Mouse (Mus musculus) megakaryocyte progenitor cell, adult 5-6 weeks (primary cell): ENCODE results near the gene Trmt10a. TPM values are rescaled to one million over a fixed set of nuclear protein-coding genes. Genes with fewer than 3 reads are reported as not detected.

Experiments used
- ATAC-seq: replicated peaks from 2 replicates; pipeline ENCODE4 v1.8.0; 2016; ENCODE audit warnings: mild to moderate bottlenecking, moderate TSS enrichment, inconsistent platforms; ENCODE audit not compliant: poor library complexity
- total RNA-seq, 2 experiments: library from RNA; stranded (forward) in 1 of 2; stranded (reverse) in 1 of 2; fragments of 157-497, 149-512 nt in 1 of 2; fragments of 200-1000 nt in 1 of 2; gene quantifications; 2 replicates each; pipeline versions ENCODE4 v1.2.3 to v1.2.4; 2015 to 2017

Trmt10a gene
- total RNA-seq (2015) (5.6 and 8.2 TPM in 2 replicates), total RNA-seq (2017) (10.7 and 25.7 TPM in 2 replicates)

GRCm38 (mm10) chr3:138143315-138144059 is at the start of gene Trmt10a:
Trmt10a (plus strand) TSS chr3:138143448.
- ATAC-seq = peak; percentile 80

GRCm38 (mm10) chr3:138095301-138095700 is 47.9 kb upstream of the Trmt10a start:
- ATAC-seq = no peak

GRCm38 (mm10) chr3:138095718-138096117 is 47.5 kb upstream of the Trmt10a start:
- no peak for ATAC-seq

GRCm38 (mm10) chr3:138096263-138097028 is 46.8 kb upstream of the Trmt10a start:
- no peak for ATAC-seq

- ATAC-seq = no peak
Observed at GRCm38 (mm10) chr3:138097718-138098117, 45.5 kb upstream of the Trmt10a start.

GRCm38 (mm10) chr3:138101936-138102335 is 41.3 kb upstream of the Trmt10a start:
- ATAC-seq = no peak

GRCm38 (mm10) chr3:138103690-138104089 is 39.6 kb upstream of the Trmt10a start:
- ATAC-seq = no peak

- no peak for ATAC-seq
Observed at GRCm38 (mm10) chr3:138105056-138105455, 38.2 kb upstream of the Trmt10a start.

GRCm38 (mm10) chr3:138106887-138107286 is 36.4 kb upstream of the Trmt10a start:
- ATAC-seq = peak; percentile 69

- no peak for ATAC-seq
Observed at GRCm38 (mm10) chr3:138110910-138111782, 32.1 kb upstream of the Trmt10a start.

GRCm38 (mm10) chr3:138114106-138114505 is 29.1 kb upstream of the Trmt10a start:
- ATAC-seq = no peak

GRCm38 (mm10) chr3:138116871-138117270 is 26.4 kb upstream of the Trmt10a start:
- no peak for ATAC-seq

GRCm38 (mm10) chr3:138118392-138118791 is 24.9 kb upstream of the Trmt10a start:
- no peak for ATAC-seq

- peak; percentile 39; the same call in 1 of the 2 replicates for ATAC-seq
Observed at GRCm38 (mm10) chr3:138118831-138119230, 24.4 kb upstream of the Trmt10a start.

GRCm38 (mm10) chr3:138119444-138120105 is 23.7 kb upstream of the Trmt10a start:
- no peak for ATAC-seq

GRCm38 (mm10) chr3:138121461-138121860 is 21.8 kb upstream of the Trmt10a start:
- ATAC-seq = no peak

GRCm38 (mm10) chr3:138123842-138124241 is 19.4 kb upstream of the Trmt10a start:
- no peak for ATAC-seq

GRCm38 (mm10) chr3:138129110-138129509 is 14.1 kb upstream of the Trmt10a start:
- ATAC-seq = no peak

- ATAC-seq = no peak
Observed at GRCm38 (mm10) chr3:138130692-138131091, 12.6 kb upstream of the Trmt10a start.

GRCm38 (mm10) chr3:138131168-138131567 is 12.1 kb upstream of the Trmt10a start:
- ATAC-seq = no peak

GRCm38 (mm10) chr3:138133463-138133862 is 9.8 kb upstream of the Trmt10a start:
- no peak for ATAC-seq
